Mouse (Mus musculus): ENCODE measurements at regions not wholly inside any gene's neighbourhood (a gene's known extent, or its start where the extent isn't known, plus 50 kb on each side); places are given as distances from the start of the nearest gene placed in this dataset.
A peak's percentile ranks its signal among the peaks of the same experiment; 100 is the strongest.

DNA sequence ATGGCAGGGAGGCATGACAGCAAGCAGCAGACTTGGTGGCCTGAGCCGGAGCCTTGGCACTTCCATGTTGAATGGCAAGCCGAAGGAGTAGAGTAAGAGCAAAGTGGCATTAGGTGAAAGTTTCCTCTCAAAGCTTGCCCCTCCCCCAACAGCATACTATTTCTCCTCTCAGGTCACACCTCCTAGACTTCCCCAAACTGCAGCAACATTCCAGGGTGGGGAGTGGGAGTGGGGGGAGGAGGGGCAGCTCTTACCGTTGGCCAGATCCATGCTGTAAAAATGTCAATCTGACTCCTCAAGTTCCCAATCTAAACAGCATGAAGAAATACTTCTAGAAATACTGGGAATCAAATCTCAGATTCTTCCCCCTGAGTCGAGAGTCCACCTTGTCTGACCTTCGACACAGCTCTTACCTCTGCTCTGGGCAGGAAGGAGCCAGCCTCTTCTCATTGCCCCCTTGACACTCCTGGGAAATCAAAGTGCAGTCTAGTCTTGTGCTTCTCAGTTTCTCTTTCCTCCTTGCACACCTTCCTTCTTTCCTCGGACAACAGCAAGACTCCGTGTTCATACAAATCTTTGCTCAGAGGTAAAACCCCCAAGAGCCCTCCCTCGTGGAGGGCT, 794.9 kb upstream of the BB014433 start:
- peak; percentile 6 for DNase-seq

DNA sequence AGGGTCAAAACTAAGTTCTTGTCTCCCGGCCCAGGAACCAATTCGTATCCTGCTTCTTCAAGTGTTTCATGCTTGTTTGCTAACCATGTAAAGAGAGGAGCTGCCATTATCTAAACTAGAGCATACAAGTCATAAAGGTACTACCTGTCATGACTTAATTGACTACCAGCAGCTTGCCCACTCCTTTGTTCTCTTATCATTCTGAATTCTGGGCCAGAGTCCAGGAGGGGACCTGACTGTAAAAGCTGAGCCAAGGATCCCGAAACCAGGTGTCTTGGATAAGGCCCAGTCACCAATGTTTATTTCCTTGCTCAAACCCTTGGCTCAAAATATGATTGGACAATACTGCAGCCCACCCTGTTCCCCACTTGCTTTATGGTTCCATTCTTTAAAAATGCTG, 786.9 kb upstream of the BB014433 start:
- no peak for DNase-seq

- no peak for DNase-seq
Observed at GRCm38 (mm10) chr8:15821579-15822191, 775.8 kb upstream of the BB014433 start.

DNA sequence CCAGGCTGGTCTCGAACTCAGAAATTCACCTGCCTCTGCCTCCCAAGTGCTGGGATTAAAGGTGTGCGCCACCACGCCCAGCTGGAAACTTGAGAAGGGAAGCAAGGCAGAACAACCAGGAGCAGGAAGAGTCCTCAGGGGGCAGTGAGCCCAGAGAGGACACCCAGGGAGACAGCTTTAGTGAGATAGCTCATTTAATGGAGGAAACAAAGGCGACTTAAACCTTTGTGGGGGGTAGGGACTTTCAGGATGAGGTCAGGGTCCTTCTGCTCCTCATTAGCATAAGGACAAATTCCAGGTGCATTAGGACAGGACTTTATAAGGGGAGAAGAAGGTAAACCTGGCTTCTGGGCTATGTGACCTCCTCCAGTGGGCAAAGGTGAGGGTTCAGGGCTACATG, 742.5 kb upstream of the BB014433 start:
- DNase-seq: no peak
